Mouse (Mus musculus): ENCODE data around the gene Tmem255a.

DNA sequence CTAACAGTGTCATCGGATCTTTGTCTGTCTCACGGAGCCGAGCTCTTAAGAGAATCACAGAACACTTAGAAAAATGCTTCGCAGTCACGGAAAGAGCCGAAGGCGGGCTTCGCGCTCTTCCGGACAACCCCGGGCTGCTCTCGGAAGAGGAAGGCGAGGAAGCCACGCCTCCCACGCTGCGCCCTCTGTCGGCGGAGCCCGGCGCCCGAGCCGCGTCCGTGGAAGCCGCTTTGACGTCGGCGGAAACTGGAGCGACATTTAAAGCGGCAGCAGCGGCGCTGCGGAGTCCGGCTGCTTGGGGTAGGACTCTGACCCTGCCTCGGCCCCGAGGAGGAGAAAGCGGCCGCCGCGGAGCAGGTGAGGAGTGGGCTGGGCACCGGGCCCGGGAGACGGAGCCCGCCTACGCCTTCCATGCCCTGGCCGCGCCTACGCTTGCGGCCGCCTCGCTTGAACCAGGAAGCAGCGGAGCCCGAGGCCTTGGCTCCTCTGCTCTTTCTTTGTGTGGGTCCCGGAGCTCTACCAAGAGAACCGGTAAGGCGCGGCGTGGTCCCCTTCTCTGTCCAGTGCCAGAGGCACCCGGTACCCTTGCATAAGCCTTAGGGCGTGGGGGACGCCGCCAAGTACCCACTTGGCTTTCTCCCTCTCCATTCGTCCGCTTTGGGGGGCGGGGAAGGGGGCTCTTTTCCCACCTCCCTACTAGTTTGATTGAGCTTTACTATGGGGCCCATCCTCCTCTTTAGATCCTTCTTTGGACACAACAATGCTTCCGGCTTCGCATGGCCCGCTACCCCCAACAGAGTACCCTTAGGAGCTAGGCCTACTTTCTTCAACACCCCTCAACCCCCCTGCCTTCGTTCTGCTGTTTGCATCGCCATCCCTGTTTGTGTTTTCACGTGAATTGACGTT, 62.4 kb downstream of the Tmem255a start, which contains the start of gene Zbtb33:
- TF ChIP-seq POLR2A (IDR thresholded peaks at IDR 0.05; ENCODE audit: extremely low read depth, insufficient read depth, low read length): peak; percentile 38; the same call in 1 of the 2 replicates
- TF ChIP-seq CTCF (IDR thresholded peaks at IDR 0.05; ENCODE audit: extremely low read depth, insufficient read depth, low read length): peak; percentile 35; the same call in 1 of the 2 replicates

Measured in cortical plate, adult 2 months (tissue).